Mouse (Mus musculus) left cerebral cortex, postnatal 14 days (tissue): ENCODE results near the gene Col8a1. TPM values are rescaled to one million over a fixed set of nuclear protein-coding genes. Genes with fewer than 3 reads are reported as not detected.

ENCODE experiments used
- DNase-seq, 2 experiments: peaks; one replicate each; pipeline ENCODE4 v3.0.0; 2021 to 2022; ENCODE audit warnings: low spot score in 2 of 2, mixed read lengths in 1 of 2
- intact Hi-C: fragments of 180-260 bp; cut with DNase I; formaldehyde crosslinking; loops from one replicate; pipeline ENCODE4 v1.15.1; 2025
- long read RNA-seq, 2 experiments: library from polyadenylated mRNA; stranded (forward); transcript quantifications; one replicate each; pipeline ENCODE4 v2.0.0; 2021
- total RNA-seq, 2 experiments: library from RNA; stranded (reverse); gene quantifications; 2 replicates each; pipeline ENCODE4 v1.2.3; 2021

Gene Col8a1
- total RNA-seq, result 1 to 10 TPM; 4.4 to 5.6 TPM
- long read RNA-seq, experiment 1, full-length matches to known transcripts, result 1 of 4 reads
- long read RNA-seq, experiment 1, partial matches to known transcripts, result 0 of 4 reads
- long read RNA-seq, experiment 1, other reads (novel, unspliced or antisense), result 3 of 4 reads
- long read RNA-seq, experiment 2, full-length matches to known transcripts, result 3 of 4 reads
- long read RNA-seq, experiment 2, partial matches to known transcripts, result 0 of 4 reads
- long read RNA-seq, experiment 2, other reads (novel, unspliced or antisense), result 1 of 4 reads

GRCm38 (mm10) chr16:57754526-57755125, at the start of gene Col8a1:
Gene Col8a1, minus strand, starts transcription at chr16:57754737.
- intact Hi-C loops, result no loop called here
- DNase-seq, result no peak

- intact Hi-C loops, result no loop called here
- no peak for DNase-seq
These were observed 47.3 kb upstream of the Col8a1 start for GRCm38 (mm10) chr16:57801886-57802285.

- DNase-seq, result no peak
- intact Hi-C loops, result no loop called here
These were observed 41.8 kb upstream of the Col8a1 start for GRCm38 (mm10) chr16:57796321-57796720.

- intact Hi-C loops, result no loop called here
- no peak for DNase-seq
These were observed 24.5 kb upstream of the Col8a1 start for GRCm38 (mm10) chr16:57779011-57779410.

GRCm38 (mm10) chr16:57765615-57766014, 11.1 kb upstream of the Col8a1 start:
- DNase-seq, result peak in 1 of 2 experiments; percentile 31
- intact Hi-C loops, result no loop called here

GRCm38 (mm10) chr16:57759862-57760261, 5.3 kb upstream of the Col8a1 start:
- no peak for DNase-seq
- intact Hi-C loops, result no loop called here

GRCm38 (mm10) chr16:57755708-57756107, 1.2 kb upstream of the Col8a1 start:
- intact Hi-C loops, result no loop called here

GRCm38 (mm10) chr16:57755241-57755640, 704 bp upstream of the Col8a1 start:
- intact Hi-C loops, result no loop called here
- DNase-seq, result peak; percentile 38 to 52

More at GRCm38 (mm10) chr16:57755708-57756107, 1.2 kb upstream of the Col8a1 start:
- no peak for DNase-seq

- intact Hi-C loops, result no loop called here
- DNase-seq, result no peak
These were observed 827 bp downstream of the Col8a1 start for GRCm38 (mm10) chr16:57753539-57754280.

GRCm38 (mm10) chr16:57750549-57750948, 4.0 kb downstream of the Col8a1 start:
- intact Hi-C loops, result no loop called here
- DNase-seq, result no peak

GRCm38 (mm10) chr16:57748093-57748492, 6.4 kb downstream of the Col8a1 start:
- intact Hi-C loops, result loop anchor here (10.0 kb wide), 1 partner anchor 113 kb away; no protein-coding TSS in a partner anchor
- no peak for DNase-seq

- no peak for DNase-seq
- intact Hi-C loops, result loop anchor here (10.0 kb wide), 1 partner anchor 113 kb away; no protein-coding TSS in a partner anchor
These were observed 7.0 kb downstream of the Col8a1 start for GRCm38 (mm10) chr16:57747357-57748056.

GRCm38 (mm10) chr16:57740169-57740568, 14.4 kb downstream of the Col8a1 start:
- DNase-seq, result no peak
- intact Hi-C loops, result loop anchor here (10.0 kb wide), 1 partner anchor 105 kb away; no protein-coding TSS in a partner anchor

- intact Hi-C loops, result no loop called here
- no peak for DNase-seq
These were observed 19.6 kb downstream of the Col8a1 start for GRCm38 (mm10) chr16:57734942-57735341.

- intact Hi-C loops, result no loop called here
These were observed 21.0 kb downstream of the Col8a1 start for GRCm38 (mm10) chr16:57733545-57733944.

GRCm38 (mm10) chr16:57733139-57733538, 21.4 kb downstream of the Col8a1 start:
- intact Hi-C loops, result no loop called here
- no peak for DNase-seq

More at GRCm38 (mm10) chr16:57733545-57733944, 21.0 kb downstream of the Col8a1 start:
- no peak for DNase-seq

GRCm38 (mm10) chr16:57724978-57725377, 29.6 kb downstream of the Col8a1 start:
- no peak for DNase-seq
- intact Hi-C loops, result no loop called here

- DNase-seq, result no peak
- intact Hi-C loops, result no loop called here
These were observed 35.6 kb downstream of the Col8a1 start for GRCm38 (mm10) chr16:57718982-57719381.

GRCm38 (mm10) chr16:57698733-57699132, 55.8 kb downstream of the Col8a1 start:
- intact Hi-C loops, result no loop called here
- DNase-seq, result no peak

GRCm38 (mm10) chr16:57694694-57695093, 59.8 kb downstream of the Col8a1 start:
- no peak for DNase-seq
- intact Hi-C loops, result no loop called here
